Mouse (Mus musculus) layer of hippocampus, adult 11-12 months (tissue): ENCODE results near the gene Hexb.

Source experiments
- DNase-seq: peaks from one replicate; pipeline ENCODE4 v3.0.0; 2022; ENCODE audit warnings: low spot score

Hexb gene

GRCm38 (mm10) chr13:97224341-97224982, 26.3 kb upstream of the Hexb start:
- no peak for DNase-seq

DNA sequence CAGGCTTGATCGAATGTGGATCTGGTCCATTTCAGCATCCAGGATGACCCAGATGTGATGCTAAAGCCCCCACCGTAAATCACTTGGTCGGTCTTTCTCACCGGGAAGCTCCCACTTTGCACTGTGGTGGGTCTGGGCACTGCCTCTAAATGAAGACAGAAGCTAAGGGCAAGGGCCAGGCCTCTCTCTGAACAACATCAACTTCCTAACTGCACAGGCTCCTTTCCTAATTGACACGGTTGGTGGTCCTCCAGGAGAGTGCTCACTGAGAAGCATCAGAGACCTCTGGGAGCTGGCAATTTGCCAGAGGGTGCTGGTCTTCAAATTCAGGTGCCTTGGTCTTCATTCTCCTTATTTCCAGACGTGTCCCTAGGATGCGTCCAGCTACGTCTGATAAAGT, 25.7 kb upstream of the Hexb start:
- DNase-seq: no peak

GRCm38 (mm10) chr13:97220022-97220421, 21.9 kb upstream of the Hexb start:
- no peak for DNase-seq

DNA sequence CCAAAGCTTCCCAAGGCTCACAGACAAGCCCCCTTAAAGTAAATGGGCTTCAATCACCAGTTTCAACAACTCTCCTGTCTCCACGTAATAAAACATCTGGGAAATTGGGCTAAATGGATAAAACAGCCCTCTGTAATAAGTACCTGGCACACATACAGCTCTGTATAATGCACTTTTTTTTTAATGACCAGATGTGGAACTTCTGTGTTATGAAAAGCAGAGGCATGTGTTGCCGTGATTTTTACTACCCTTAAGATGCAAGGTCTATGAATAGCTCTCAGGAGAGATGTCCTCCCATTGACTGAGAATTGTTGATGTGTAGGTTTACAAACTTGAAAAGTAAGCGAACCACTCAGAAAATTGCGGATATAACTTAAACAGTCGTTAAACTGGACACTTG, 18.0 kb upstream of the Hexb start:
- no peak for DNase-seq

DNA sequence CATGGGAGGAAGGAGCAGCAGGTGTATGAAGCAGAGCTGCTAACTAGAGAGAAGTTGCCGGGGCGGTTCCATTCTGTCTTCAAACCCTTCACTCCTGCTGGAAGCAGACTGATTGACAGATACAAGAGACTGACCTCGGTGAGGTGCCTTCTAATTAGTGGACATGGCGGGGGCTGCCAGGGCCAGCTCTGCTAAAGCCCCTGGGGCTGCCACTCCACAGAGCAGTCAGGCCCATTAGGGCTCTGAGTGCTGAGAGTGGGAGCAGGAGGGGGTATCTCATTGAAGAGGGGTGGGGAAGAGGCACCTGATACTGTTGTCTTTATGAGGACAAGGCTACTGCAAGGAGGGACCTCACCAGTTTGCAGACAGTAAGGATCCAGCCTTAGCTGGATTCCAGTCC, 17.4 kb upstream of the Hexb start:
- DNase-seq: no peak

DNA sequence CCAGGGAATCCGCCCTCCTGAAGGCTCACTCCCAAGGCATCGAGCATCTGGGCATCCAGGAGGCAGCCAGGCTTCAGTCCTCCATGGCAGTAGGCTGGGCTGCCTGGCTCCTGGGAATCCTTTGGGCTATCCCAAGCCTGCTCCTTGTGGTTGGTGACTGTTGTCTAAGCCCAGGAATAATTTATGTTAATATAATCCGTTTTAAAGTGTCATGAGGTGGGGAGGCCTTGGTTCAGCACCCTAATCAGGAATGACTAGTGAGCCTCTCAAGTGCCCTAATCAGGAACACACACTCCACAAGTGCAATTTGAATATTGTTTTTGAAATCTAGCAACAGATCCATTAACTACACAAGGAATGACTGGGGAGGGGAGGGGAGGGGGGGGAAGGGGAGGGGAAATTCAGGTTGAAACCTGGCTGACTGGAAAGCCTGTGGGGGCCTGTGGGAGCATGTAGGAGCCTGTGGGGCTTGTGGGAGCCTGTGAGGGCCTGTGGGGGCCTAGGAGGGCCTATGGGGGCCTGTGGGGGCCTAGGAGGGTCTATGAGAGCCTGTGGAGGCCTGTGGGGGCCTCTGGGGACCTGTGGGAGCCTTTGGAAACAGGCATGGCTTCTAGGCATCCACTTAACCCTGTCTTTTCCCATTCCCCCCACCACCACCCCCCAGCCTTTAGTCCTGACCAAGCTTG, 16.6 kb upstream of the Hexb start:
- no peak for DNase-seq

- no peak for DNase-seq
Measured at GRCm38 (mm10) chr13:97208500-97209010, 10.4 kb upstream of the Hexb start.

- DNase-seq: no peak
Measured at GRCm38 (mm10) chr13:97208112-97208478, 9.9 kb upstream of the Hexb start.

DNA sequence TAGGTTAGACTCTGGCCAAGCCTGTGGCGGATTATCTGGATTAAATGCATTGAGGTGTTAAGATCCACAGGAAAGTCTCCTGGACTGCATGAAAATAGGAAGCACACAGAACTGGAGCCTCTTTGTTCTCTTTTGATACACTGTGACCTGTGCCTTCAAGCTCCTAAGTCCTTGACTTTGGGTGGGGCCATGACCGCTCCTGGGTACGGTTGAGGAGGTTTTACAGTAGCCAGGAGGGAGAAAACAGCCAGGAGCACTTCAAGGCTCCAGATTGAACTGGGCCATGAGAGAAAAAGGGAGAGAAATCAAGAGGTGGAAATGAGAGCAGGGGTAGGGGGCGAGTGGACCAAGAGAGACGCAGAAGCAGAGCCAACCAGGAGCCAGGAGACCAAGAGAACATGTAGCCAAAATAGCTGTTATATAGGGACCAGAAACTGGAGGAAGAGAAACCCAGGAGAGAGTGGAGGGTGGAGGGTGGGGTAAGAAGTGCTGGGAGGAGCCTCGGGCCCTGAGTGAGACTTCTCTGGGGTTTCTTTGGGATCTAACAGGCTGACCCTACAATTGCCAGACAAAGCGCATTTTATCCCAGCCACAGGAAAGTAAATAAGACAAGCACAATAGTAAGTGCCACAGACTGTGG, 9.4 kb upstream of the Hexb start:
- DNase-seq: no peak

GRCm38 (mm10) chr13:97206046-97206445, 7.9 kb upstream of the Hexb start:
- DNase-seq: no peak

- DNase-seq: peak; percentile 89
Measured at GRCm38 (mm10) chr13:97205052-97205701, 7.0 kb upstream of the Hexb start.

DNA sequence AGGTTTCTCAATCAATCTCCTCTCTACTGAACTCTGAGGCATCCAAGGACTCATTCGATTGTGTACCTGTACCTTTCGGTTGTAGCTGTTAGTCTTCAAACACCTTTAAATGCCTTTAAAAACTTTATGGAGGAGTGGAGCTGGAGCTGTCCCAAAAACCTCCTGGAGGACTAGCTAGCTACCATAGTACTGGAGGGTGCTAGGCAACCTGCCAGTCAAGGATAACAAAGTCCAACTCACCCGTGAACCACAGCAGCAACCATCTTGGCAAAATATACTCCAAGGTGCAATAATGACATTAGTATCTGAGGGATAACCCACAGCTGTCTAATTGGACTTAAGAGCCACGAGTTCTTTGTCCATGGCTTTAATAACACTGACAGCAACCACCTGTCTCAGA, 3.7 kb upstream of the Hexb start:
- DNase-seq: no peak

GRCm38 (mm10) chr13:97201076-97201475, 2.9 kb upstream of the Hexb start:
- DNase-seq: no peak

- DNase-seq: no peak
Measured at GRCm38 (mm10) chr13:97199123-97199522, 966 bp upstream of the Hexb start.

DNA sequence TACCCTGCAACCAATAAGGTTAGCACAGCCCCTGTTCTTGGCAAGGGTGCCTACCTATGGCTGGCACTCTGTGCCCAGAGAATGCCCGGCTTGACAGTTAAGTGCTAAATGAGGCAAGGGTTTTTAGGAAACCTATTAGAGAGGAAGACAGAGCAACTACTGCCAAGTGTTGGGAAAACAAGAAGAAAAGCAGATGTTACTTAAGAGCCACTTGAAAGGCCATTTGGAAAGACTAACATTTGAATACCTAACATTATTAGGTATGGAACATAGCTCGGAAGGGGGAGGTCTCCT, 1.3 kb downstream of the Hexb start:
- DNase-seq: no peak

GRCm38 (mm10) chr13:97196186-97196924, 1.8 kb downstream of the Hexb start:
- no peak for DNase-seq

DNA sequence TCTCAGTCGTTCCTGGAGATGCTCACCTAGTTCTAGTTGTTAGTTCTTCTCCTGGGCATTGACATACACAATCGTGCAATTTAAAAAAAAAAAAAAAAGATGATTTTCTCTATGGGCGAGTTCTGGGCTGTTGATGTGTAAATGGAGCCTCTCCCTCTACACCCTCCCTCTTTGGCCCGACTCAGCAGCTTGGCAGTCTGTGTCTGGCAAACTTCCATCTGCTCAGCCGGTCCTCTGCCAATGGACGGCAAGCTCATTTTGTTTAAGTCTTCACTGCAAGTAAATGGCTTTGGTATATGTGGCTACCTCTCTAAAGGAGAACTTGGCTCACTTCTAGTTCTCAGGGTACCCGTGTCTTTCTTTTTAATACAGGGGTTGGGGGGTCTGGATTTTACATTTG, 4.7 kb downstream of the Hexb start:
- peak; percentile 78 for DNase-seq

GRCm38 (mm10) chr13:97192649-97193048, 5.5 kb downstream of the Hexb start:
- no peak for DNase-seq

GRCm38 (mm10) chr13:97187693-97188092, 10.5 kb downstream of the Hexb start:
- peak; percentile 59 for DNase-seq

DNA sequence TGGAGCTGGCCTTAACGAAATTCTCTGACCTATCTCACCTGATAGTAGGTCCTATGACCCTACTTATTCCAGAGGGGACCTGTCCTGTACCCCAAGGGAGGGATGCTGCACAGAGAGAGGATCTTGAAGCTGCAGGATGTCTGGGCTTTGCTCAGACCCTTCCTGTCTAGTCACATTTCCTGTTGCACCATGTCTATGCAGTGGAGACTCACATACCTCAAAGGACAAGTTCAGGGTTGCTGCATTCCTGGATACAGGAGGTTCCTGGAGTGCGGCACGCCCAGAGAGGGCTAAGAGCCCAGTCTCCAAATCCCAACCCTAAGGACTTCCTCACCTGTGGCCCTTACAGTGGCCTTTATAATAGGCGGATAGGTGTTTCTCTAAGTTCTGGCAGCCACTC, 11.8 kb downstream of the Hexb start:
- no peak for DNase-seq

DNA sequence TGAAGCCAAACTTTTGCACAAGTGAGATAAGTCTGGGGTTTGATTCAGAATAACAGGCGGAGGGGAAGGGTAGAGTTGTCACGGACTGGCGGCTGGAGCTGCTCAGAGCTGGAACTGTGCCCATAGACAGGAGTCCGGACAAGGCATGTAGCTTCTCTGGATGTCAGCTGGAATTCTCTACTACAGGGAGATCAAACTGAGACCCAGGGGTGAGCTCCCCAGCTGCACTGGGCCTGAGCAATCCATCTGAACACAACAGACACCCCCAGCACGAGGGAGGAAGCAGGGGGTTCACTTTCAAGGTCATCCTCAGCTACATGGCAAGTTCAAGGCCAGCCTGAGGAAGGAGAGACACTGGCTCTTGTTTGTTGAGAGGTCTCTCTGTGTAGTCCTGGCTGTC, 13.5 kb downstream of the Hexb start:
- no peak for DNase-seq

GRCm38 (mm10) chr13:97184168-97184567, 14.0 kb downstream of the Hexb start:
- no peak for DNase-seq
